Mouse (Mus musculus) heart, embryonic 10.5 days (tissue): ENCODE measurements at regions not wholly inside any gene's neighbourhood (a gene's known extent, or its start where the extent isn't known, plus 50 kb on each side); places are given as distances from the start of the nearest gene placed in this dataset.

ENCODE experiments used
- DNase-seq: peaks from one replicate; pipeline ENCODE4 v3.0.0-alpha.2; 2017; ENCODE audit warnings: low spot score
- H3K27ac ChIP-seq: fragments of 300-500 bp; sonication (generic); 2 replicates; pipeline ENCODE4 v1.5.1; 2016; ENCODE audit warnings: mild to moderate bottlenecking
- H3K27me3 ChIP-seq: fragments of 300-500 bp; sonication (generic); 2 replicates; pipeline ENCODE4 v1.6.1; 2016; ENCODE audit warnings: mild to moderate bottlenecking; ENCODE audit not compliant: poor library complexity, insufficient read depth, severe bottlenecking
- H3K36me3 ChIP-seq: fragments of 300-500 bp; sonication (generic); 2 replicates; pipeline ENCODE4 v1.6.1; 2016; ENCODE audit warnings: mild to moderate bottlenecking, moderate library complexity
- H3K4me1 ChIP-seq: fragments of 300-500 bp; sonication (generic); 2 replicates; pipeline ENCODE4 v1.6.1; 2016; ENCODE audit warnings: mild to moderate bottlenecking
- H3K4me3 ChIP-seq: fragments of 300-500 bp; sonication (generic); 2 replicates; pipeline ENCODE4 v1.5.1; 2016; ENCODE audit warnings: mild to moderate bottlenecking, moderate library complexity
- H3K9me3 ChIP-seq: fragments of 300-500 bp; sonication (generic); 2 replicates; pipeline ENCODE4 v1.6.1; 2016; ENCODE audit warnings: mild to moderate bottlenecking, moderate library complexity
- WGBS: fragments of 180-500 bp; shearing (Covaris S2); methylation state at CpG from one replicate; pipeline ENCODE4 v1.1.7; 2016; 5-methylcytosine and 5-hydroxymethylcytosine counted together

DNA sequence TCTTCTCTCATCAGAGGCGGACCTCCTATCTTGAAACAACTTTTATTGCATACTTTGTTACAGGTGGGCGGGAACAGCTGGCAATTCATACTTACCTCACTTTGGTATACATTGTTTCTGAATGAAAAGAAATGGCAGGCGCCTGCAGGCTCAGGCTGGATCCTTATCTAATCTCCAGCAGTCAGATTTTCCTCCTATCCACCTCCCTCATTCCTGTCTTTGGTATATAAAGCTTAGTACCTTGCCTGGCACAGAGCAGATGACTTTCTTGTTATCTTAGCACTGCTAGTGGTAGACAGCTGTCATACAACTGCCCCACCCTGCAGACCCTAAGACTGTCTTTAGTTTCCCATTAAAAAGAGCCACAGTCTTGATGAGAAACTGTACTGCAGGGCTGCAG, 226.8 kb upstream of the Ghitm start:
- Histone ChIP-seq H3K36me3 (no peaks in the 10 kb centered on the region), H3K27me3 (no peaks in the 10 kb centered on the region), H3K9me3 (no peaks in the 10 kb centered on the region), H3K4me1 (no peaks in the 10 kb centered on the region), H3K4me3 (no peak overlapping the region), H3K27ac (no peak overlapping the region)
- WGBS: 63% methylated on average over 3 of the region's 3 CpGs
- DNase-seq: no peak

DNA sequence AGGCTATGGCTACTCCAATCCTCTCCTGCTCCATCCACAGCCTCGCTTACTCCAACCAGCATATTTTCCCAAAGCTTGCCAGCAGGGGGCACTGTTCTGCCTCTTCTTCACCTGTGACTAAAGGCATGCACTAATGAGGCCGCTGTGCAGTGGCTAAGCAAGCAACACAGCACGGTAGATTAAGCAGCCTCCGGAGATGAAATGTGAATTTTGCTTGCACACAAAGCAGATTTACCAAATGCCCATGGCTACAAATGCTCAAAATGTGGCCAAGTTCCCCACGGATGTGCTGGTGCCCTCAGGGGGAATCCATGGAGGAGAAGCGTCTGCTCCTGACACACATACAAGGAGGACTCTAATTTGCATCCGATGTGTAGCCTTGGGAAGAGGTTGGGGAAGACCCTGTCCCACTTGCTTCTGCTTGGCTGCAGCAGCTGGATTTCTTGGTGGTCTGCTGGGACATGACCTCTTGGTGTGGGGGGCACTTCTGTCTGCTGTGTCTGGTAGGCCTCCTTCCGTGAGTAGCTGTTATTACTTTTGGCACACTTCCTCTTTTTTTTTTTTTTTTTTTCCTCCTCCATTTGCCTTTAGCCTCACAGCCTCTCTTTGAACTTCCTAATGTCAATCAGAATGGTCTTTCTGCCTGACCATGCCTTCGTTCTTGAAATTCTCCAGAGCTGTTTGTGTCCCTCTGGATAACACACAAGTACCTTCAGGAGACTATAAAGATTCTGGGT, 221.1 kb upstream of the Ghitm start:
- Histone ChIP-seq H3K27me3 (no peaks in the 10 kb centered on the region), H3K4me1 (no peaks in the 10 kb centered on the region), H3K27ac (no peak overlapping the region), H3K4me3 (no peak overlapping the region), H3K36me3 (no peaks in the 10 kb centered on the region), H3K9me3 (no peaks in the 10 kb centered on the region)
- WGBS: 49% methylated on average over 9 of the region's 9 CpGs
- DNase-seq: peak; percentile 78

DNA sequence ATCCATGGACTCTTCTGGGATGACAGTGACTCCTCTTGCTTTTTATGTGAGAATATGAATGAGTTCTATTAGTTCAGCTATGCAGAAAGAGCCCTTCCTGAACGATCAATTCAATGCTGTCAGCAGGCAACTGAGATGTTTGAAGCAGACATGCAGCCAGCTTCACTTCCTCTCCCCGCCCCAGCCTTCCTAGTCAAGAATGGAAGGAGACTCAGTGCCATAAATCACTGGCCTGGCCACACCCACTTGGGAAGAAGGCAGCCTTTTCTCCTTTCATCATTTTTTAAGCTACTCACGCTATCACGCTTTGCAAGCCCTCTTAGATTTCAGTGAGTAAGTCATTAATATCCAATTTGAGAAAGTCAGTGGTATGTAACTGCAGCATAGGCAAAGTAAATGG, 188.3 kb upstream of the Ghitm start:
- Histone ChIP-seq H3K4me3 (no peak overlapping the region), H3K9me3 (no peaks in the 10 kb centered on the region), H3K36me3 (no peaks in the 10 kb centered on the region), H3K27me3 (no peaks in the 10 kb centered on the region), H3K27ac (no peak overlapping the region), H3K4me1 (no peaks in the 10 kb centered on the region)
- no peak for DNase-seq
- WGBS: 72% methylated on average over 4 of the region's 4 CpGs

DNA sequence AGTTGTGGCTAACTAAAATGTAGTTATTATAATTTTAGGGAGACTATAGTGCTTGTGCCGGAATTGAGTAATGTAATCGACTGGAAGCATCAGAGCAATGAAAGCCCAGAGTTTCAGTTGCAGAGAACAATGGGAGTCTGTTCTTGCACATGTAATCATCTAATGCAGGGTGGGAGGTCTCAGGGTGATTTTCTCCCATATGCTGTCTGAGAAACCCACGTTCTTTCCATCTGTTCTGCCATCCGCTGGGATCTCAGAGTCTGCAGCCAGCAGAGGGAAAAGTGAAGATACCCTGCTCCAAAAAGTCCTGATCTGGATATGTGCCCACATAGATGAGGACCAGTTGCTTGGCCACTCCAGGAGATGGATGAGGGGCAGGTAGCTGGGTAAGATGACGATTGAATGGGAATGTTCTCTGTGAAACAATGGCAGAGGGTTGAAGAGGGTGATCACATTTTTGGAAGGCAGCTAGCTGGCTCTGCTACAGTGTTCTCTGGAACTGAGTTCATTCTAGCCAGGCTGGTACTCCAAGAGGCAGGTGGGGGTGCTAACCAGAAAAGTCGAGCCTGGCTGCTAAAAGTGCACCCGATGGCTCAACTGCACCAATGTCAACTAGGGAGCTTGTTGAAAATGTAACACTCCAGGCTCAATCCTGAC, 180.3 kb upstream of the Ghitm start:
- WGBS: 77% methylated on average over 7 of the region's 7 CpGs
- no peaks in the 10 kb centered on the region for H3K4me1 ChIP-seq

DNA sequence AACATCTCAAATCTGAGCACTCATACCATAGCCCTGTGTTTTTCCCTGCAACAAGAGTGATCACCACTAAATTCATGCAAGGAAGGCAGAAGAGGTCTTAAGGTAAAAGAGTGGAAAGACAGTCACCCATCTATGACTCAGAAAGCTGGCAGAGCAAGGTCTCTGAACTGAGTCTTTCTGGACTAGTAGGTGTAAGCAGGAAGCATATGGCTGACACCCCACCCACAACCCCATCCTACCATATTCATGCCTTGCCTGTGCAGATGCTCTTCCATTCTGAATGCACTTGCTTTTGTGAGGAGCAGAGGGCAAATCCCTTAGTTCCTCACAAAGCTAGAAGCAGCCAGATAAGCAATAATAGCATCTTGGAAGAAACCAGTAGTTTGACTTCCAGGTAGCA, 178.8 kb upstream of the Ghitm start:
- no peak overlapping the region for H3K4me3 ChIP-seq
- no peaks in the 10 kb centered on the region for H3K9me3 ChIP-seq
- no peaks in the 10 kb centered on the region for H3K4me1 ChIP-seq
- no peak overlapping the region for H3K27ac ChIP-seq
- no peak for DNase-seq
- H3K27me3 ChIP-seq: no peaks in the 10 kb centered on the region
- H3K36me3 ChIP-seq: no peaks in the 10 kb centered on the region

More for the DNA sequence above, 180.3 kb upstream of the Ghitm start:
- Histone ChIP-seq H3K27me3 (no peaks in the 10 kb centered on the region), H3K36me3 (no peaks in the 10 kb centered on the region), H3K27ac (no peak overlapping the region), H3K4me3 (no peak overlapping the region), H3K9me3 (no peaks in the 10 kb centered on the region)
- no peak for DNase-seq

DNA sequence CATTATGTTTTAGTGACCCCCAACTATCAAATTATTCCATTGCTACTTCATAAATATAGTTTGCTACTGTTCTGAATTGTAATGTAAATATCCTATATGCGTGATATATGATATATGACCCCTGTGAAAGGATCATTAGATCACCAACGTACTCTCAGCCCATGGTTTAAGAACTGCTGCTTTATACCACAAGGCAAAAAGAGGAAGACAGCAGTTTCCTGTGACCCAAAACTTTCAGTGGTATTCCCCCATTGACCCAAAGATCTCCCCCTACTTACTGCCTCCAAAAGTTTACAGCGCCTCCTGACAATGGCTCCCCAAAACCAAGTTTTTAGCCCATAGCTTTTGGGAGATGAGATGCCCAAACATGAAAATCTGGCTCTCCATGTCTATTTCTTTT, 177.8 kb upstream of the Ghitm start:
- Histone ChIP-seq H3K4me1 (no peaks in the 10 kb centered on the region), H3K27me3 (no peaks in the 10 kb centered on the region), H3K9me3 (no peaks in the 10 kb centered on the region), H3K36me3 (no peaks in the 10 kb centered on the region), H3K27ac (no peak overlapping the region), H3K4me3 (no peak overlapping the region)
- no peak for DNase-seq
- WGBS: 76% methylated on average over 3 of the region's 3 CpGs

DNA sequence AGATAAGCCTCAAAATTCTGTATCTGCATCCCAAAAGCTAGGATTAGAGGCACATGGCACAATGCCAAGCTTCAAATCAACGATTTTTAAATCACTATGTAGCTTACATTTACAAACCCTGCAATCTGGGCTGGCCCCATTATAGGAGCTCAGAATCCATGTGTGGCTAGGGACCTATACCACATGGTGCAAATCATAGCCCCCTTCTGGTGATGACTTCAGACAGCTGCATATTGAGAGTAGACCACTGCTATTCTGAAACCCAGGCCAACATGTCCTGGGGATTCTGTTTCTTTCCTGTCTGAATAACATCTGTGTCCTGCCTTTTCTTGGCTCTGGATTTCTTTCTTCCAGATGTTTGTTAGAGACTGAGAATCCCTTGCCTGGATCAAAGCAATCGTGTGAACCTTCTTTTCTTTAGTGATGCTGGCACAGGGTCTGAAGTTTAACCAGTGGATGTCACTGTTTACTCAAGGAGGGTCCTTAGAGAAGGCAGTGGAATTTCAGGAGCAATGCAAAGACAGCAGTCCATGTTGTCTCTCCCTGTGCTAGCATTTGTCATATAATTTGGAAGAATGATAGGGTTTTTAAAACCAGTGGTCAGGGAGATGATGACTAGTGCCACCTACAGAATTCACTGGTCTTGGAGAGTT, 171.7 kb upstream of the Ghitm start:
- Histone ChIP-seq H3K4me1 (no peaks in the 10 kb centered on the region), H3K27ac (no peak overlapping the region), H3K4me3 (no peak overlapping the region), H3K27me3 (no peaks in the 10 kb centered on the region), H3K9me3 (no peaks in the 10 kb centered on the region), H3K36me3 (no peaks in the 10 kb centered on the region)
- 55% methylated on average over 2 of the region's 2 CpGs for WGBS
- DNase-seq: no peak

DNA sequence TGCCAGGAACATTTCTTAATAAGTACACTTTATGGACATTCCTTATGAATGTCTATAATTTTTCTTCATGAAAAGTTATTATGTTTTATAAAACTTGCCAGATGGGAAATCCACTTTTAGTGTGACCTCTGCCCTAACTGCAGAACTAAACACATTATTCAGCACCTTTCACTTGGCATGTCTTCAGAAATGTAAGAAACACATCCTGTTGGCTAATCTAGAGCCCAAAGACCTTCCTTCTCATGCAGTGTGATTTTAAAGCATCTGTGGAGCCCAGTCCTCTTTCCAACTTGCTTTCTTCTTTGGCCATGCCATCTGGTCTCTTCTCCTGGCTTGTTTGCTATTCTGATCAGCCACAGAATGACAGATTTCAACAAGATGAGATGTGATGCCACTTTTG, 163.6 kb upstream of the Ghitm start:
- H3K36me3 ChIP-seq: no peaks in the 10 kb centered on the region
- H3K27ac ChIP-seq: no peak overlapping the region
- no peaks in the 10 kb centered on the region for H3K4me1 ChIP-seq
- no peaks in the 10 kb centered on the region for H3K27me3 ChIP-seq
- H3K4me3 ChIP-seq: no peak overlapping the region
- no peaks in the 10 kb centered on the region for H3K9me3 ChIP-seq
- no peak for DNase-seq

DNA sequence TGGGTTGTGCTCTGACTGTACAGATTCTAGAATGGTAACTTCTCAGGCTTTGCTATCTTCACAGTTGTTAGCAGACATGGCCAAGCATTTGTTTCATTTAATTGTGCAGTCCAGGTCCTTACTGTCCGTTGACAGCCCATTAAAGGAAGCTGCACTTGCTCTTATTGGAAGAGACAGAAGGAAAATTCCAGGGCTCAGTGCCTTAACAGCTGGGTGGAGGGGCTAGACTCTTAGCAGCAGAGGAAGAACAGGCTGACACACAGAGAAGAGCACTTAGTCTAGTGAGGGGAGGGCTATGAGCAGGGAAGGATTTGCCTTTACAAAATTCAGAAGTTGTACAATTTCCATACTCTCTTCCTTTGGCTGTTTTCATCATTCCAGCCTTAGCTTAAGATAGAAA, 161.5 kb upstream of the Ghitm start:
- Histone ChIP-seq H3K27me3 (no peaks in the 10 kb centered on the region), H3K9me3 (no peaks in the 10 kb centered on the region), H3K4me1 (no peaks in the 10 kb centered on the region), H3K4me3 (no peak overlapping the region), H3K36me3 (no peaks in the 10 kb centered on the region), H3K27ac (no peak overlapping the region)
- no peak for DNase-seq
- WGBS: 55% methylated on average over 1 of the region's 1 CpGs

DNA sequence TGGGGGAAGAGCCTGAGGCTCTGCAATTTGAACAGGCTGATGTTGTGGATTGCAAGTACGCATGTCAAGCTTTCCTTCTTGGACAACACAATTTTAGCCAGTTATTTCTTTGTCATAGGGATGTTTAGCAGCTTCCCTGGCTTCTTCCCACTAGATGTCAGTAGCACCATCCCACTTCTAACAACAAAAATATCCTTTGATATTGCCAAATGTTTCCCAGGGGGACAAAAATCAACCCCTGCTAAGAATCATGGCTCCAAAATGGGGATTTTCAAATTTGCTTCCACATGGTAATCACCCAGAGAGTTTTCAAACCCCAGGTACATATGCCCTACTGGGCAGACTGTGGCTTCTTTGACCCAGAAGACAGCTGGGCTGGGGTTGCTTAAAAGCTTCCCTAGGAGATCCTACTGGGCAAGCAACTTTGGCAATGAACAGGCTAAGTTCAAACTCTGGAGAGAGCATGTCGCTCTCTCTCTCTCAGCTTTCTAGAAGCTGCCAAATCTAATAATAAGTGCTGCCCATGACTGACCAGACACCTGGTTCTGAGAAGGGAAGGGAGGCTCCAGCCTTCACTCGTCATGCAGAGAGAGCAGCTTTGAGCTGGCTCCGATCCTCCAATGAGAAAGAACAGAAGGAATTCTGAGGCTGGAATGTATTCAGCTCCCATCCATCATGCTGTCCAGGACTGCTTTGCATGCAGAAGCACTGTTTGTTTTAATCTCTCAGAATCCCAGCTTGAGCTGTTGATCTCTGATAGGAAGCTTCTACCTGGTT, 157.2 kb upstream of the Ghitm start:
- H3K27me3 ChIP-seq: no peaks in the 10 kb centered on the region
- no peak for DNase-seq
- 53% methylated on average over 4 of the region's 4 CpGs for WGBS
- H3K4me3 ChIP-seq: no peak overlapping the region
- no peaks in the 10 kb centered on the region for H3K36me3 ChIP-seq
- no peaks in the 10 kb centered on the region for H3K9me3 ChIP-seq
- no peak overlapping the region for H3K27ac ChIP-seq
- no peaks in the 10 kb centered on the region for H3K4me1 ChIP-seq

DNA sequence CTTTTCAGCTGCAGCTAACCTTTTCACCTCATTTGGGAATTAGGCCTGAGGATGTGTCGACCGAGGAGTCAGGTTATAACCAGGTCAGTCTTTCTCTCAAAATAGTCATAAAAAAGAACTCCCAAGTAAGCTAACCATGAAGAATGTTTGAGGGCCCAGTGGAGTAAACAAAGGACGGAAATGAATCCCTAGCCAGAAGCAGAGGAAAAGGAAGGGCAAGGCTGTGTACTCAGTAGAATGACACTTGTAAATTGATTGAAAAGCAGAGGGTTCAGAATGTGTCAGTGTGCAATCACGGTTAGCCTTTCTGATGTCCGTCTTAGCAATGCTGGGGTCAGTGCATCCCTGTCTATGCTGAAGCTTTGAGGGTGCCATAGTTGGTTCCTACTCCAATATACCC, 149.3 kb upstream of the Ghitm start:
- WGBS: 57% methylated on average over 5 of the region's 5 CpGs
- Histone ChIP-seq H3K9me3 (no peaks in the 10 kb centered on the region), H3K4me3 (no peak overlapping the region), H3K27ac (no peak overlapping the region), H3K4me1 (no peaks in the 10 kb centered on the region), H3K27me3 (no peaks in the 10 kb centered on the region), H3K36me3 (no peaks in the 10 kb centered on the region)
- no peak for DNase-seq

DNA sequence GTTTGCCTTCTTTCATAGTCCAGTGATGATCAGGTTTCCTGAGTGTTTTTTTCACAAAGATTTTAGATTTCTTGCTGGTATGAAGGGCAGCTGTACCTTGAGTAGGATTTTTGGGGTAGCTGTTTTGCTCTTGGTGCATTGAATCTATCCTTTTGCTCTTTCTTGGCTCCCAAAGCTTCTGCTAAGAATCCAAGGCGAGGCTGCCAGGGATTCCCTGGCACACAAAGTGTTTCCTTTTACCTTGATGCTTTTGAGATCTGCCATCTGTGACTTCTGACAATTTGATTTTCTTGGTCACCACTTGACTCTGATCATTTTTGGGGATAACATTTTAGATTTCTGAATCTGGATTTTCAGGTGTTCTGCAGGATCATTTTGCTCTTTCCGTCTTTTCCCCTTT, 144.3 kb upstream of the Ghitm start:
- Histone ChIP-seq H3K27me3 (no peaks in the 10 kb centered on the region), H3K4me1 (no peaks in the 10 kb centered on the region), H3K4me3 (no peak overlapping the region), H3K36me3 (no peaks in the 10 kb centered on the region), H3K9me3 (no peaks in the 10 kb centered on the region), H3K27ac (no peak overlapping the region)
- DNase-seq: no peak
- WGBS: 74% methylated on average over 2 of the region's 2 CpGs
